9 mouse cellular contexts compared by ENCODE assay signal in the genomic region with DNA sequence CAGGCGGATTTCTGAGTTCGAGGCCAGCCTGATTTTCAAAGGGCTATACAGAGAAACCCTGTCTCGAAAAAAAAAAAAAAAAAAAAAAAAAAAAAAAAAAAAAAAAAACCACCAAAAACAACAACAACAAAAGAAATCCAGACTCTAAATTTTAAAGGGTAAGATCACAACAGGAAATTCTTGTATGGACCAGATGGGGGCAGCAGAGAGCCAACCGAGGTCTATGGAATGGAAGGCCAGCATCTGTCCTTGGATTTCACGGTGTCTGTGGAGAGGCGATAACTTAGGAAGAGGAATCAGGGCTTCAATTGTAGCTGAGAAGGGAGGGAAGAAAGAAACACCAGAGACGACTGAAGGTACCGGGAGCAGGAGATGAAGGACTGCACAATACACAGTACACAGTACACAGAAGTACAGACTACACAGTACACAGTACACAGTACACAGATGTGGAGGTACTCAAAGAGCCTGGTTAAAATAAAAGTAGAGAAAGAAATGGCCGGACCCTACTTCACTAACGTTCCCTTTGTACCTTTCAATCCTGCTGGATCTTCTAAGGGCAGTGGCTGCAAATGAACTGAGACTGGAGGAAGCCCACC. TPM values are rescaled to one million over a fixed set of nuclear protein-coding genes. Genes with fewer than 3 reads are reported as not detected.
A peak's percentile ranks its signal among the peaks of the same experiment; 100 is the strongest.
DNase-seq lines count a peak whose midpoint lies in the region; ATAC-seq and TF ChIP-seq lines count a peak whose summit lies in the region.
"Had no signal": no experiment of that assay in that cellular context is flagged by ENCODE, and none has a peak within 500 bp of the region (broad histone marks: within the 10 kb centered on the region; RNA-seq: fewer than 3 reads in every experiment).

No protein-coding gene starts in this region.

- no peak overlapping the region for H3K4me2 ChIP-seq in intestine, postnatal 0 days (replicated peaks; ENCODE audit: low read depth)
- H3K4me2 ChIP-seq in intestine, embryonic 15.5 days (replicated peaks): no peak overlapping the region
- H3K4me2 ChIP-seq: liver, embryonic 15.5 days had no signal

- TF ChIP-seq CTCF in intestine, postnatal 0 days (IDR thresholded peaks at IDR 0.05; ENCODE audit: low read depth): peak; percentile 81

- no peak overlapping the region for H3K9ac ChIP-seq in intestine, postnatal 0 days (ENCODE audit: low read depth, low read length)
- H3K9ac ChIP-seq in intestine, embryonic 15.5 days: no peak overlapping the region
- no peak overlapping the region for H3K9ac ChIP-seq in ES-E14 (ENCODE audit: insufficient read depth, low read depth, low read length, poor library complexity, severe bottlenecking)
- H3K9ac ChIP-seq: liver, embryonic 15.5 days had no signal

- H3K36me3 ChIP-seq in intestine, postnatal 0 days (ENCODE audit: control insufficient read depth, insufficient read depth): no peaks in the 10 kb centered on the region
- no peaks in the 10 kb centered on the region for H3K36me3 ChIP-seq in intestine, embryonic 15.5 days
- no peaks in the 10 kb centered on the region for H3K36me3 ChIP-seq in ES-E14 (ENCODE audit: control insufficient read depth, insufficient read depth, low read length, poor library complexity, severe bottlenecking)
- H3K36me3 ChIP-seq: liver, embryonic 15.5 days had no signal

- 53% methylated on average over 10 of the region's 10 CpGs for WGBS in intestine, postnatal 0 days
- 65% methylated on average over 10 of the region's 10 CpGs for WGBS in intestine, embryonic 15.5 days

- in situ Hi-C loops in ES-E14 (cut with MboI; ENCODE audit: low sequenced_read_pairs in 2 of 2, unreplicated experiment in 2 of 2): no loop called here

- no peak overlapping the region for H3K27ac ChIP-seq in intestine, postnatal 0 days (ENCODE audit: low read depth, low read length)
- no peak overlapping the region for H3K27ac ChIP-seq in intestine, embryonic 15.5 days
- H3K27ac ChIP-seq in ES-E14 (ENCODE audit: insufficient read depth, low read depth, low read length, poor library complexity, severe bottlenecking): no peak overlapping the region
- H3K27ac ChIP-seq: liver, embryonic 15.5 days had no signal

- ATAC-seq in intestine, postnatal 0 days: 0 out of 2 replicates have a peak, but pooled peaks have one; percentile 38
- no peak for ATAC-seq in intestine, embryonic 15.5 days

- no peak overlapping the region for H3K4me3 ChIP-seq in intestine, postnatal 0 days (ENCODE audit: low read depth, low read length)
- H3K4me3 ChIP-seq in intestine, embryonic 15.5 days (replicated peaks): no peak overlapping the region
- H3K4me3 ChIP-seq in ES-E14 (ENCODE audit: insufficient read depth in 1 of 2, low read depth in 1 of 2, low read length in 2 of 2, poor library complexity in 1 of 2, severe bottlenecking in 1 of 2): no peak overlapping the region
- H3K4me3 ChIP-seq: liver, embryonic 15.5 days had no signal

- no peaks in the 10 kb centered on the region for H3K4me1 ChIP-seq in intestine, postnatal 0 days (replicated peaks; ENCODE audit: control insufficient read depth, insufficient read depth, low read length)
- H3K4me1 ChIP-seq in intestine, embryonic 15.5 days (replicated peaks): no peaks in the 10 kb centered on the region
- H3K4me1 ChIP-seq in ES-E14 (ENCODE audit: control insufficient read depth in 2 of 2, insufficient read depth in 2 of 2, low read length in 2 of 2, poor library complexity in 1 of 2): no peaks in the 10 kb centered on the region
- H3K4me1 ChIP-seq: liver, embryonic 15.5 days had no signal

- H3K27me3 ChIP-seq in intestine, postnatal 0 days (replicated peaks; ENCODE audit: control insufficient read depth, insufficient read depth, low read length): no peaks in the 10 kb centered on the region
- no peaks in the 10 kb centered on the region for H3K27me3 ChIP-seq in intestine, embryonic 15.5 days (replicated peaks)
- H3K27me3 ChIP-seq: liver, embryonic 15.5 days had no signal

- peak; percentile 48 for DNase-seq in ES-E14 (ENCODE audit: low read depth, low spot score)
- peak; percentile 7 for DNase-seq in cerebellum, adult 11-12 months
- peak; percentile 54 to 61 for DNase-seq in frontal cortex, postnatal 36 days (ENCODE audit: low spot score in 2 of 2)
- DNase-seq in layer of hippocampus, postnatal 10 days (ENCODE audit: low spot score in 2 of 2): peak; percentile 60 to 69
- peak; percentile 66 for DNase-seq in mesoderm, embryonic 11.5 days (ENCODE audit: low read depth, low spot score)
- peak; percentile 50 for DNase-seq in testis, postnatal 14 days (ENCODE audit: low spot score)

- H3K9me3 ChIP-seq in intestine, postnatal 0 days (ENCODE audit: control insufficient read depth): no peaks in the 10 kb centered on the region
- no peaks in the 10 kb centered on the region for H3K9me3 ChIP-seq in intestine, embryonic 15.5 days
- H3K9me3 ChIP-seq in ES-E14 (ENCODE audit: control insufficient read depth, insufficient read depth, low read depth, low read length): no peaks in the 10 kb centered on the region
- H3K9me3 ChIP-seq: liver, embryonic 15.5 days had no signal

TF ChIP-seq in ES-E14, 5 proteins besides CTCF, POLR2A, EP300 and RAD21:
- peak; percentile 87 for TF ChIP-seq ZNF384 (IDR thresholded peaks at IDR 0.05; ENCODE audit: low read depth, low read length)
- no peak for TF ChIP-seq CHD2 (IDR thresholded peaks at IDR 0.05; ENCODE audit: low read depth, low read length)

RNA-seq across cellular contexts. Expression of a gene that starts 13.1 kb away (rescaled TPM):
- 0.77 and 0.90 TPM in 2 replicates for polyA plus RNA-seq in intestine, postnatal 0 days (2015; fragmentation: Nextera tagmentation; extraction: Ambion mirVana)
- 0.59 and 0.63 TPM in 2 replicates for polyA plus RNA-seq in intestine, embryonic 15.5 days (2015; fragmentation: Nextera tagmentation; extraction: Ambion mirVana)
- 0.09 TPM in 1 of 2 replicates, not detected in the other for total RNA-seq in ES-E14 (2012; rRNA removed)
- total RNA-seq in layer of hippocampus, postnatal 10 days (2021): 1 to 10 TPM; 1.1 to 2.2 TPM

Comparison
In these comparisons a context has a peak if more than half of its experiments do, and no peak if none do; other contexts are left out.
1. DNase-seq: peak in every context shown above with its lines; median percentile 66 in mesoderm, embryonic 11.5 days; 64 in layer of hippocampus, postnatal 10 days; 58 in frontal cortex, postnatal 36 days; 50 in testis, postnatal 14 days; 48 in ES-E14; 7 in cerebellum, adult 11-12 months.